Mouse (Mus musculus): ENCODE data around the gene Olfr837.
"Not testable (repeated sequence)": the region's sequence is repeated elsewhere in the genome, so short reads cannot be mapped to it uniquely, and the experiment has no call there.

DNA sequence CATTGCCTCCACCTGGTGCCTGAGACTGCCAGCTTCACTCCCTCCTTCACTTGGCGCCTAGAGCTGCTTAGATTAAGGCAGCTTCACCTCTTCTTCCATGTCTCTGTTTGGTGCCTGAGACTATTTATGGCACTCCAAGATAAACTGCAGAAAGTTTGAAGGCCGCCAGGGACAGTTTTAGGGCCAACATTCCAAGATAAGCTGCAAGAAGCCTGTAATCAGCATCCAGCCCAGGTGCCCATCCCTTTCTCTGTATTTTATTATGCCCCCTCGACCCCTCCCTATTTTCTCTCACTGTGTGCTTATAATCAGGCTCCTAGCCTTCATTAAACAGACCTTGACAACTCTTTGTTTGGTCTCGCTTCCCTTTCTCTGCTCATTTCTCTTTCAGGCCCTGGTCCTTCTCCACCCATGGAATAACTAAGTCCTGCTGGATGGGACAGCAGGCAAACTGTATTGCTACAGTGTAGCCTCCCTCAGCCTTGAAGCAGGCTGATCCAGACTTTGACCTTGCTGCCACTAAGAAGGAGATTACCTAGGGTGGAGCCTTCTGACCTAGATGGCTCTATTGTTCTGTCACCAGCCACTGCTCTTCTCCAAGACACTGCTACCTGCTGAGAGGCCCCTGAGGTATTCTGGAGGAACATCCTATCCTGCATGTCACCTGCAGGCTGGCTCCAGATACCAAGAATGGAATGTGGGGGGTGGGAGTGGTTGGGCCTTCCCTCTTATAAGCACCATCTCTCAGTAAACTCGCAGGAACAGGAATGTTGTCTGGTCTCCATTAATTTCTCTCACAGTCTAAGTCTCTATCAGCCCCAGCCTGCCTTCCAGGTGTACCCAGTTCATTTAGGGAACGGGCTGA lies 43.0 kb upstream of the Olfr837 start:
- TF ChIP-seq CTCF (IDR thresholded peaks at IDR 0.05; ENCODE audit: low read depth, low read length); GATA1 (IDR thresholded peaks at IDR 0.05; ENCODE audit: borderline replicate concordance, low read length): not testable (repeated sequence)

Data from G1E (cell line).